Mouse (Mus musculus) left cerebral cortex, adult 11 months (tissue): ENCODE results near the gene Ranbp2.
A peak's percentile ranks its signal among the peaks of the same experiment; 100 is the strongest.
"Not testable (repeated sequence)": the region's sequence is repeated elsewhere in the genome, so short reads cannot be mapped to it uniquely, and the experiment has no call there.

Experiments used
- DNase-seq: peaks from one replicate; pipeline ENCODE4 v3.0.0; 2022; ENCODE audit warnings: low spot score

Ranbp2 gene

GRCm38 (mm10) chr10:58497320-58498284 lies 50.9 kb downstream of the Ranbp2 start, which contains the start of gene Ccdc138:
Ccdc138 (plus strand) TSS chr10:58497948.
- peak; percentile 85 for DNase-seq

GRCm38 (mm10) chr10:58498516-58498915 lies 51.8 kb downstream of the Ranbp2 start:
- no peak for DNase-seq

DNA sequence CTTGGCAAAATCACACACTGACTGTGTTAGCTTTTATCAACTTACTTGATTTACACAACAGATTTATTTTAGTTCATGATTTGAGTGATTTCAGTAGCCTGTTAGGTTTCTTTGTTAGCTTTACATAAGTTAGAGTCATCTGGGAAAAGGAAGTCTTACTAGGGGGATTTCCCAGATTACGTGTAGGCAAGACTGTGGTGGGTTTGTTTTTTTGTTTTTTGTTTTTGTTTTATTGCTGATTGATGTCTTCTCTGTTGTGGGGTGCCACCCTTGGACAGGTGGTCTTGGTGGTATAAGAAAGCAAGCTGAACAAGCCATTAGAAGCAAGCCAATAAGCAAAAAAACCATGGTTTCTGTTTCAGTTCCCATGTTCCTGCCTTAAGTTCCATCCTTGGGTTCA lies 82.6 kb downstream of the Ranbp2 start:
- DNase-seq: no peak

DNA sequence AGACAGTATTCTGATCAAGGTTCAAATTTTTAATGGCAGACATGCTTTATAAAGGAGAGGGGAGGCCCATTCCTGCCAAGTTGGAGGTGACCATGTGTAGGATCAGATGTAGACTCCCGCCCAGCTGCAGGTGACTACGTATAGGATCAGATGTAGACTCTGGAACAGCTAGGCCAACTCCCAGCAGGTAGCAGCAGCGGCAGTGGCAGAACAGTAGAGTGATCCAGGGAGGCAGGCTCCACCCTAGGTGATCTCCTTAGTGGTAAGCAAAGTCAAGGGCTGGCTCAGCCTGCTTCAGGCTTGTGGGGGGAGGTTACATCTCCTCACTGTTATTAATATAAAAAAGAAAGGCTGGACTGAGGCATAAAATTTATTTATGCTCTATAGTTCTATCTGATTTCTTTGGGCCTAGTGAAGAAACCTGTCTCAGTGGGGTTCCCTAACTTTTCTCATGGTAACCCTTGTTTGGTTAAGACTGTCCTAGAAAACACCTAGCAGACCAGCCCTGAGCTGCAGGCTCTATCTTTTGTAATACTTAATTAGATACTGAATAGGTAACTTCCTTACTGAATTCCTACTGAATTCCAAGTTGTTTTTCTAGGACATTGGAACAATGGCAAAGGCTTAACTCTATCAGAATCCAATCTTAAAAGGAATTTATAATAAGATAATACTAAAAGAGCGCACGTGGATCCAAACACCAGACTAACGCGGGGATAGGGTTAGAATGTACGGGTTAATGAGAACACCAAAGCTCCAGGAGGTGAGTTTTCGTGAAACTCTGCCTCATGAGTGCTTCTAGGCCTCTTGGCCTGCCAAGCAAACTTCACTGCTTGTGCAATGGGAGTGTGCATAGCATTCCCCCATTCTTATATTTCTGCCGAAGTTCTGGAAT lies 84.4 kb downstream of the Ranbp2 start:
- DNase-seq: no peak

DNA sequence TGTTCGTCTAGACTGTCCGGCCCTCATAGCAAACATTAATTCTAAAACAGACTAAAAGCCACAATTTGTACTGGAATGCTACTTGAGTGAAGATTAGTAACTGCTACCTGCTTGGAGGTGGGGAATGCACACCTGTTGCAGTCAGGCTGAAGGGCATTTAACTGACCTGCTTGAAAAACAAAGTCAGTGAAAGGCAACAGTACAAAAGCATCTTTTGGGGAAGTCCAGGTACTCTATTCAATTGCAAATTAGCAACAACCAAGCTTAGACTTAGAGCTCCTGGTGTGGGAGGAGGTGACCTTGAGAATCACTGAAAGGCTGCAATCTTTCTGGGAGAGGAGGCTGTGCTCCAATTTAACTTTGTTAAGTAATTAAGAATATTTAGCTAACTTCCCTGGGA lies 85.5 kb downstream of the Ranbp2 start:
- no peak for DNase-seq

- not testable (repeated sequence) for DNase-seq
Measured at GRCm38 (mm10) chr10:58536276-58536675, 89.6 kb downstream of the Ranbp2 start.

DNA sequence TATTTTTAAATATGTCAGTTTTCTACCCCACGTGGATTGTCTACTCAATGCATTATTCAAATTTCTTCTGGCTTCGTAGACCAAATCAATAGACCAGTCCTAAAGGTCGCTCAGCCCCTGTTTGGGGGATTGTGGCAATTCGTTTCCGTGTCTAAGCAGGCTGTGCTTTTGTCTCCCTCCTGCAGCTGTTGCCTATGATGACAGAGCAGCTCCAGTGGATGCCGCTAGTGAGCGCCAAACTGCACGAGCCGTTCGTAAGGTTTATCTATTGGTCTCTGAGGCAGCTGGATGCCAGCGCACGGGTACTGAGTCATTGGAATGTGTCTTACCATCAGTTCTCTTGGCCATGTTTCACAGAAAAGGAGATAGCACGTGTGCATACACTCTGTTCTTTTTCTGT lies 93.9 kb downstream of the Ranbp2 start:
- DNase-seq: no peak
